In the genomic region with DNA sequence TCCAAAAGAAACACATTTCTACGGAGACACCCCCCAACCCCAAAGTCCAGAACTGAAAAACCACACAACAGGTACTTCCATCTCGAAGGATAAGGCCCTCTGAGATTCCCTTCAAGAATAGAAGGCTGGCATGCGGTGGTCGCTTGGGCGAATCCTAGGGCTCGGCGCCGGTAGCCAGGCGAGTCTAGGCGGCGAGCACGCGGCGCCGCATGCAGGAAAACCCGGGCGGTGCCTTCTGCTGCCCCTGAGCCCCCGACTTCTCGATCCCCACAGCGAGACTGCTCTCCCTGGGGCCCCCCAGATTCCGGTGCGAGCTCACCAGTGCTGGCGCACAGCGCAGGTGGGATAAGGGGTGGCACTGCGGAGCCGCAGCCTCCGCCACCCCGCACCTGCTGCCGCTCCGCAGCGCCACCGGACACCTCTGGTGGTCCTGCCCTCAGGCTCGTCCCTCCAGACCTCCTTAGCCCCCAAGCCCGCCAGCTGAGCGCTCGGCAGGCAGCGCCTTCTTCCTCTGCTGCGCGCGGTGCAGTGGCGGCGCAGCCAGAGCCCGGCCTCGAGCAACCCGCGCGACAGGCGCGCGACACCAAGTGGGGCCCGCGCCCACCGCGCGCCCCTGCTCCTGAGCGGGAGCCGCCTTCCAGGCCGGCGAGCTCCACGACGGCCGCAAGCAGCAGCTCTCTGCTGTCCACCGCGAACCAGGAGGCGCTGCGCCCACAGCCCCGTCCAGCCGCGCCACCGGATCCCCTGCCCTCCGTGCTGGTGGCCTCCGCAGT, we compare ENCODE assay signal across 9 mouse cellular contexts. TPM values are rescaled to one million over a fixed set of nuclear protein-coding genes. Genes with fewer than 3 reads are reported as not detected.
DNase-seq lines count a peak whose midpoint lies in the region; ATAC-seq lines count a peak whose summit lies in the region.
"Had no signal": no experiment of that assay in that cellular context is flagged by ENCODE, and none has a peak within 500 bp of the region (broad histone marks: within the 10 kb centered on the region; RNA-seq: fewer than 3 reads in every experiment).

No protein-coding gene starts in this region.

- no peak overlapping the region for H3K27ac ChIP-seq in lung, embryonic 15.5 days
- H3K27ac ChIP-seq in limb, embryonic 10.5 days = no peak overlapping the region

- H3K4me2 ChIP-seq in lung, embryonic 15.5 days = peak overlapping the region; percentile 52

- no peak overlapping the region for H3K9ac ChIP-seq in lung, embryonic 15.5 days

- H3K9me3 ChIP-seq in lung, embryonic 15.5 days = no peaks in the 10 kb centered on the region
- H3K9me3 ChIP-seq in limb, embryonic 10.5 days (replicated peaks) = no peaks in the 10 kb centered on the region

- 2% methylated on average over 61 of the region's 72 CpGs for WGBS in lung, embryonic 15.5 days
- WGBS in limb, embryonic 10.5 days = 2% methylated on average over 72 of the region's 72 CpGs

- peak; percentile 23; the same call in 1 of the 2 replicates for ATAC-seq in lung, embryonic 15.5 days (ENCODE audit: borderline replicate concordance, extremely low read depth, low FRiP score, low TSS enrichment)

- peak overlapping the region; percentile 23 for H3K4me3 ChIP-seq in lung, embryonic 15.5 days
- H3K4me3 ChIP-seq in limb, embryonic 10.5 days = peak overlapping the region; percentile 55
- H3K4me3 ChIP-seq: myocyte had no signal

- H3K36me3 ChIP-seq in lung, embryonic 15.5 days = no peaks in the 10 kb centered on the region
- no peaks in the 10 kb centered on the region for H3K36me3 ChIP-seq in limb, embryonic 10.5 days

- H3K4me1 ChIP-seq in lung, embryonic 15.5 days = no peaks in the 10 kb centered on the region; the same call in 1 of the 2 replicates
- H3K4me1 ChIP-seq in limb, embryonic 10.5 days = peaks cover 13% of the 10 kb centered on the region

- H3K27me3 ChIP-seq in lung, embryonic 15.5 days = peaks cover 53% of the 10 kb centered on the region
- H3K27me3 ChIP-seq in limb, embryonic 10.5 days (ENCODE audit: low read depth, poor library complexity, severe bottlenecking) = peaks cover 58% of the 10 kb centered on the region

- peak; percentile 25 to 42 for DNase-seq in cerebellum, postnatal 10 days
- DNase-seq in cerebellum, postnatal 36 days = no peak
- DNase-seq in lung, postnatal 14 days = no peak
- peak; percentile 55 for DNase-seq in limb, embryonic 10.5 days (ENCODE audit: low spot score)
- DNase-seq in right cerebral cortex, postnatal 25 days = peak; percentile 50
- DNase-seq in thymus, adult 18-20 months = no peak
- no peak for DNase-seq in urinary bladder, postnatal 14 days (ENCODE audit: low spot score)

RNA-seq across cellular contexts. Expression of a gene that starts 0.8 kb away (rescaled TPM):
- 0.06 TPM in 1 of 2 replicates, not detected in the other for polyA plus RNA-seq in lung, embryonic 15.5 days (2015; fragmentation: Nextera tagmentation; extraction: Ambion mirVana)
- 0.08 and 0.15 TPM in 2 replicates for polyA plus RNA-seq in limb, embryonic 10.5 days (2016; fragmentation: Nextera tagmentation; extraction: Ambion mirVana)
- polyA plus RNA-seq: myocyte had no signal

Comparison
In these comparisons a context has a peak if more than half of its experiments do, and no peak if none do; other contexts are left out.
1. DNase-seq: peak in cerebellum, postnatal 10 days (2 of 2), limb, embryonic 10.5 days (single experiment) and right cerebral cortex, postnatal 25 days (single experiment); none in cerebellum, postnatal 36 days (0 of 2), lung, postnatal 14 days (single experiment), thymus, adult 18-20 months (0 of 2) and urinary bladder, postnatal 14 days (single experiment).